Mouse (Mus musculus) liver, adult 2 months (tissue): ENCODE measurements around the gene Nr1h3.

Experiments
- CTCF ChIP-seq: fragments of 200-500 bp; IDR thresholded peaks from 2 replicates; pipeline ENCODE4 v1.5.1; 2011; ENCODE audit warnings: low read depth, low read length, control low read depth
- POLR2A ChIP-seq: fragments of 200-500 bp; IDR thresholded peaks from 2 replicates; pipeline ENCODE4 v1.6.1; 2011; ENCODE audit warnings: low read length, control low read depth; ENCODE audit not compliant: insufficient read depth; ENCODE audit errors: extremely low read depth

- TF ChIP-seq CTCF: no peak
- no peak for TF ChIP-seq POLR2A
Observed at GRCm38 (mm10) chr2:91182016-91182404, 20.6 kb downstream of the Nr1h3 start.
